Mouse (Mus musculus): ENCODE measurements around the gene Fosb.

DNA sequence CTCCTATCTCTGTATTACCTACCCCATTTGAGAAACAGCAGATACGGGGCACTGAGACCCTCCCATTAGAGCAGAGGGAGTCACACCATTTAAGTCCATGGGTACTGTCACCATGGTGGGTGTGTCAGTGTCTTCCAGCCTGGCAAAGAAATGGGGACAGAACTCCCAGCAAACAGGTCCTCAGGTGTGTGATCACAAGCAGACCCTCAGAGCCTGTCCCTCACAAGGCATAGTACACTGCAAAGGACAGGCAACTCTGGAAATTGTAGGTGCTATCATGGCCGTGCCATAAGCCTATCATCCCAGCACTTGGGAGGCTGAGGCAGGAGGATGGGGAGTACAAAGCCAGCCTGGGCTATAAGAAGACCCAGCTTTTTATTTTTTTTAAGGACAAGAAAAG, 8.3 kb upstream of the Fosb start:
- no peak for TF ChIP-seq POLR2A (IDR thresholded peaks at IDR 0.05; ENCODE audit: low read depth, low read length)
- no peak for TF ChIP-seq CTCF (IDR thresholded peaks at IDR 0.05; ENCODE audit: borderline replicate concordance, insufficient read depth, low read length)

Data from embryonic fibroblast, embryonic 13.5 days (primary cell).